Mouse (Mus musculus): Measurements from ENCODE around the gene Prkar1b. TPM values are rescaled to one million over a fixed set of nuclear protein-coding genes. Genes with fewer than 3 reads are reported as not detected.

The Prkar1b gene
- polyA plus RNA-seq, 1 experiment, result 9.4 TPM

GRCm38 (mm10) chr5:138991734-138992133, 158.1 kb downstream of the Prkar1b start:
- DNase-seq (ENCODE audit: low read depth in 1 of 2, low spot score in 2 of 2), result no peak
- no peak for TF ChIP-seq CTCF (IDR thresholded peaks at IDR 0.05; ENCODE audit: extremely low read depth, insufficient read depth, insufficient read length, insufficient replicate concordance)
- TF ChIP-seq POLR2A (IDR thresholded peaks at IDR 0.05; ENCODE audit: low read depth, low read length), result no peak
- Histone ChIP-seq H3K4me3 (ENCODE audit: extremely low read depth, insufficient read depth, insufficient read length) (no peak overlapping the region), H3K27ac (ENCODE audit: insufficient read depth, low read length) (no peak overlapping the region), H3K27me3 (ENCODE audit: control insufficient read depth, insufficient read depth, low read length) (peaks cover 16% of the 10 kb centered on the region), H3K4me1 (ENCODE audit: control insufficient read depth, insufficient read depth, insufficient read length) (peaks cover 4% of the 10 kb centered on the region; the same call in 1 of the 2 replicates), H3K36me3 (ENCODE audit: control insufficient read depth, insufficient read depth, low read length) (no peaks in the 10 kb centered on the region)
- WGBS, result 81% methylated on average over 4 of the region's 4 CpGs

DNA sequence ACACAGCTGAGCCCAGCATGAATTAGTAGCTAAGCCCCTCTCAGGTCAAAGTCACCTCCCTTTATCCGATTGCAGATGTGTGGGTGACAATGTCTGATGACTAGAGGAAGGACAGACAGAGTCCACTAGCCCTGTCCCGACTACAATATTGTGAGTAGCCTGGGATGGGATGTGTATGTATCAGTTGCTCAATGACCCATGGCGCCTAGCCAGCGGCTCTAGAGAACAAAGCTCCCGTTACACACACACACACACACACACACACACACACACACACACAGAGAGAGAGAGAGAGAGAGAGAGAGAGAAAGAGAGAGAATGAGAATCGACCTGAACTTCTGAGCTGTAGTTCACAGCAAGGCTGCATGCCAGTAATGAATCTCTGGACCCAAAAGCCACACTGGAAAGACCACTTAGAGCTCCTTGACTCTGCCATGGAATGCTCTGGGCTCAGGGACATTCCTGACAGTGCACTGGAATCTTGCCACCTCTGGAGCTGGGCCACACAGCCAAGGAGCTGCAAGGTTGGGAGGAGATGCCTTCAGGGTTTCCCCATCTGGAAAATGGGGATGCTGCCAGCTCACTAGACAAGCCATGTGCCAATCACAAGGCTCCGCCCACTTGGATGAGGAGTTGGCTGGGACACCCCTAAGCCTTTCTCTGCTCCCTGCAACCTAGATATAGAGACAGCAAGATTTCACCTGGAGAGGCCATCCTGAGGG, 159.0 kb downstream of the Prkar1b start:
- DNase-seq (ENCODE audit: low read depth in 1 of 2, low spot score in 2 of 2), result no peak
- Histone ChIP-seq H3K36me3 (ENCODE audit: control insufficient read depth, insufficient read depth, low read length) (no peaks in the 10 kb centered on the region), H3K27me3 (ENCODE audit: control insufficient read depth, insufficient read depth, low read length) (peaks cover 13% of the 10 kb centered on the region), H3K27ac (ENCODE audit: insufficient read depth, low read length) (no peak overlapping the region), H3K4me1 (ENCODE audit: control insufficient read depth, insufficient read depth, insufficient read length) (peaks cover 4% of the 10 kb centered on the region; the same call in 1 of the 2 replicates), H3K4me3 (ENCODE audit: extremely low read depth, insufficient read depth, insufficient read length) (no peak overlapping the region)
- 82% methylated on average over 7 of the region's 7 CpGs for WGBS
- no peak for TF ChIP-seq POLR2A (IDR thresholded peaks at IDR 0.05; ENCODE audit: low read depth, low read length)

GRCm38 (mm10) chr5:138989567-138989966, 160.2 kb downstream of the Prkar1b start:
- Histone ChIP-seq H3K27me3 (ENCODE audit: control insufficient read depth, insufficient read depth, low read length) (peaks cover 7% of the 10 kb centered on the region), H3K4me1 (ENCODE audit: control insufficient read depth, insufficient read depth, insufficient read length) (no peaks in the 10 kb centered on the region)
- 88% methylated on average over 6 of the region's 6 CpGs for WGBS

GRCm38 (mm10) chr5:138988764-138989163, 161.0 kb downstream of the Prkar1b start:
- no peaks in the 10 kb centered on the region for H3K4me1 ChIP-seq (ENCODE audit: control insufficient read depth, insufficient read depth, insufficient read length)
- no peak overlapping the region for H3K27ac ChIP-seq (ENCODE audit: insufficient read depth, low read length)
- no peak overlapping the region for H3K4me3 ChIP-seq (ENCODE audit: extremely low read depth, insufficient read depth, insufficient read length)
- TF ChIP-seq CTCF (IDR thresholded peaks at IDR 0.05; ENCODE audit: extremely low read depth, insufficient read depth, insufficient read length, insufficient replicate concordance), result no peak
- no peak for TF ChIP-seq POLR2A (IDR thresholded peaks at IDR 0.05; ENCODE audit: low read depth, low read length)
- no peak for DNase-seq (ENCODE audit: low read depth in 1 of 2, low spot score in 2 of 2)
- WGBS, result 53% methylated on average over 9 of the region's 9 CpGs
- H3K36me3 ChIP-seq (ENCODE audit: control insufficient read depth, insufficient read depth, low read length), result no peaks in the 10 kb centered on the region
- H3K27me3 ChIP-seq (ENCODE audit: control insufficient read depth, insufficient read depth, low read length), result peaks cover 5% of the 10 kb centered on the region; the same call in 1 of the 2 replicates

More at GRCm38 (mm10) chr5:138989567-138989966, 160.2 kb downstream of the Prkar1b start:
- Histone ChIP-seq H3K27ac (ENCODE audit: insufficient read depth, low read length) (no peak overlapping the region), H3K4me3 (ENCODE audit: extremely low read depth, insufficient read depth, insufficient read length) (no peak overlapping the region), H3K36me3 (ENCODE audit: control insufficient read depth, insufficient read depth, low read length) (no peaks in the 10 kb centered on the region)
- TF ChIP-seq POLR2A (IDR thresholded peaks at IDR 0.05; ENCODE audit: low read depth, low read length) (no peak), CTCF (IDR thresholded peaks at IDR 0.05; ENCODE audit: extremely low read depth, insufficient read depth, insufficient read length, insufficient replicate concordance) (no peak)
- DNase-seq (ENCODE audit: low read depth in 1 of 2, low spot score in 2 of 2), result no peak

- 86% methylated on average over 10 of the region's 10 CpGs for WGBS
- no peak for DNase-seq (ENCODE audit: low read depth in 1 of 2, low spot score in 2 of 2)
- TF ChIP-seq POLR2A (IDR thresholded peaks at IDR 0.05; ENCODE audit: low read depth, low read length) (no peak), CTCF (IDR thresholded peaks at IDR 0.05; ENCODE audit: extremely low read depth, insufficient read depth, insufficient read length, insufficient replicate concordance) (no peak)
- H3K27me3 ChIP-seq (ENCODE audit: control insufficient read depth, insufficient read depth, low read length), result peaks cover under 1% of the 10 kb centered on the region; the same call in 1 of the 2 replicates
- H3K36me3 ChIP-seq (ENCODE audit: control insufficient read depth, insufficient read depth, low read length), result no peaks in the 10 kb centered on the region
- no peak overlapping the region for H3K4me3 ChIP-seq (ENCODE audit: extremely low read depth, insufficient read depth, insufficient read length)
- H3K4me1 ChIP-seq (ENCODE audit: control insufficient read depth, insufficient read depth, insufficient read length), result no peaks in the 10 kb centered on the region
- no peak overlapping the region for H3K27ac ChIP-seq (ENCODE audit: insufficient read depth, low read length)
Measured at GRCm38 (mm10) chr5:138987994-138988393, 161.8 kb downstream of the Prkar1b start.

GRCm38 (mm10) chr5:138981921-138982320, 167.9 kb downstream of the Prkar1b start:
- Histone ChIP-seq H3K4me3 (ENCODE audit: extremely low read depth, insufficient read depth, insufficient read length) (no peak overlapping the region), H3K27ac (ENCODE audit: insufficient read depth, low read length) (no peak overlapping the region), H3K36me3 (ENCODE audit: control insufficient read depth, insufficient read depth, low read length) (no peaks in the 10 kb centered on the region), H3K4me1 (ENCODE audit: control insufficient read depth, insufficient read depth, insufficient read length) (no peaks in the 10 kb centered on the region), H3K27me3 (ENCODE audit: control insufficient read depth, insufficient read depth, low read length) (no peaks in the 10 kb centered on the region)
- no peak for DNase-seq (ENCODE audit: low read depth in 1 of 2, low spot score in 2 of 2)
- WGBS, result 93% methylated on average over 9 of the region's 9 CpGs
- TF ChIP-seq CTCF (IDR thresholded peaks at IDR 0.05; ENCODE audit: extremely low read depth, insufficient read depth, insufficient read length, insufficient replicate concordance) (no peak), POLR2A (IDR thresholded peaks at IDR 0.05; ENCODE audit: low read depth, low read length) (no peak)

DNA sequence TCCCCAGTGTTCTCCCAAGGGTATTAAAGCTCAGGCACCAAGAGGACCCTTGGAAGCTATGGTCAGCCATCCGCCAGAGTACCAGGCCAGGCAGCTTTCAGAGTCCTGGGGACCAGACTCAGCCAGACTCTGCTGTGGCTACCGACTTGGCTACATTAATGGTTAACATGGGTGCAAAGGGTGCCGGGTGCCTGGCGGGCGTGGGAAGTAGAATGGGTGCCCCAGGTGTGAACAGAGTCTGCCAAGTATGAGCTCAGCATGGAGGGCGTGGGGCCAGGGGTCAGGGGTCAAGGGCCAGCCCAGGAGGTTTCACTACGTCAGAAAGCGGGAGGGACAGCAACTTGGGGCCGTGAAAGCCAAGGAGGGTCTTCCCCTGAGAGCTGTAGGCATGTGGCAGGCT, 169.2 kb downstream of the Prkar1b start:
- no peak overlapping the region for H3K4me3 ChIP-seq (ENCODE audit: extremely low read depth, insufficient read depth, insufficient read length)
- WGBS, result 94% methylated on average over 9 of the region's 9 CpGs
- H3K36me3 ChIP-seq (ENCODE audit: control insufficient read depth, insufficient read depth, low read length), result no peaks in the 10 kb centered on the region
- no peaks in the 10 kb centered on the region for H3K4me1 ChIP-seq (ENCODE audit: control insufficient read depth, insufficient read depth, insufficient read length)
- H3K27ac ChIP-seq (ENCODE audit: insufficient read depth, low read length), result no peak overlapping the region
- TF ChIP-seq CTCF (IDR thresholded peaks at IDR 0.05; ENCODE audit: extremely low read depth, insufficient read depth, insufficient read length, insufficient replicate concordance) (no peak), POLR2A (IDR thresholded peaks at IDR 0.05; ENCODE audit: low read depth, low read length) (no peak)
- no peak for DNase-seq (ENCODE audit: low read depth in 1 of 2, low spot score in 2 of 2)
- no peaks in the 10 kb centered on the region for H3K27me3 ChIP-seq (ENCODE audit: control insufficient read depth, insufficient read depth, low read length)

Measured in spleen, adult 2 months (tissue).